Mouse (Mus musculus): ENCODE measurements around the gene Senp2. TPM values are rescaled to one million over a fixed set of nuclear protein-coding genes. Genes with fewer than 3 reads are reported as not detected.

Senp2 gene
- total and polyA plus RNA-seq, 3 experiments, result 37.8 to 60.8 (median 42.8) TPM

DNA sequence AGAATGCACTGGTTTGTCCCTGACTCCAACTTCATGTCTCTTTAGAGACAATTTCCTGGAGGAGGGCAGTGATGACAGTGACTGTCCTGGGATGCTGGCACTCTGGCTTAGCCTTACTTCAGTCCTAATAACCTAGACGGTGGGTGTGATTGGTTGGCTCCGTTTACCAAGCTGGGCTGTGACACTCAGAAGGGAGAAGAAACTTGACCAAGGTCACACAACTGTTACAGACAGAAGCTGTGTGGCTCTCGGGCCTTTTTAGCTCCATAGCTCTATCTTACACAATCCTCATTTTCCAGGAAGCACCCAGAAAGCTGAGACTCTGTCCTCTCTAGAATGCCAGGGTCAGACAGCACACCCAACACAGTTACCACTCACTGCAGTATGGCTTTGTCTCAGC is 43.7 kb upstream of the Senp2 start:
- H3K9ac ChIP-seq (ENCODE audit: insufficient read depth, low read depth), result no peak overlapping the region
- H3K79me2 ChIP-seq (replicated peaks; ENCODE audit: control insufficient read depth, extremely low read depth, insufficient read depth, poor library complexity, severe bottlenecking), result no peaks in the 10 kb centered on the region
- no peaks in the 10 kb centered on the region for H3K4me1 ChIP-seq (ENCODE audit: control insufficient read depth in 1 of 2, insufficient read depth in 2 of 2)
- H3K4me2 ChIP-seq (ENCODE audit: insufficient read depth, low read depth, poor library complexity, severe bottlenecking), result no peak overlapping the region
- dilution Hi-C loops (cut with MboI; ENCODE audit: extremely low pct_ligation_motif_present, extremely low pct_unique_long_range_greater_than_20kb, low sequenced_read_pairs) (no loop called here), in situ Hi-C loops (cut with MboI; ENCODE audit: low pct_ligation_motif_present, low pct_unique_long_range_greater_than_20kb, low sequenced_read_pairs) (no loop called here)
- no peak for TF ChIP-seq MAX (IDR thresholded peaks at IDR 0.05; ENCODE audit: low read length)
- no peak for TF ChIP-seq TCF12 (IDR thresholded peaks at IDR 0.05; ENCODE audit: low read depth, low read length)
- no peak for TF ChIP-seq MAZ (IDR thresholded peaks at IDR 0.05; ENCODE audit: low read depth, low read length)
- no peak for TF ChIP-seq RAD21 (IDR thresholded peaks at IDR 0.05; ENCODE audit: low read depth, low read length)
- TF ChIP-seq USF1 (IDR thresholded peaks at IDR 0.05; ENCODE audit: low read depth, low read length), result no peak
- no peak for TF ChIP-seq NELFE (IDR thresholded peaks at IDR 0.05; ENCODE audit: low read depth, low read length)
- TF ChIP-seq MYC (IDR thresholded peaks at IDR 0.05; ENCODE audit: low read depth, low read length), result no peak
- TF ChIP-seq MAFK (IDR thresholded peaks at IDR 0.05; ENCODE audit: insufficient replicate concordance, low read length), result no peak
- no peak for TF ChIP-seq CHD1 (IDR thresholded peaks at IDR 0.05; ENCODE audit: low read depth, low read length)
- TF ChIP-seq ZMIZ1 (IDR thresholded peaks at IDR 0.05; ENCODE audit: low read depth, low read length), result no peak
- TF ChIP-seq JUN (IDR thresholded peaks at IDR 0.05; ENCODE audit: insufficient read depth, low read depth, low read length), result no peak
- no peak for TF ChIP-seq HCFC1 (IDR thresholded peaks at IDR 0.05; ENCODE audit: low read depth, low read length)
- no peak for TF ChIP-seq TBP (conservative IDR thresholded peaks at IDR 0.05; ENCODE audit: low read depth, low read length)
- no peak for TF ChIP-seq ZNF384 (IDR thresholded peaks at IDR 0.05; ENCODE audit: low read depth, low read length)
- TF ChIP-seq SIN3A (IDR thresholded peaks at IDR 0.05; ENCODE audit: low read length), result no peak
- TF ChIP-seq UBTF (IDR thresholded peaks at IDR 0.05; ENCODE audit: low read depth, low read length), result no peak
- no peak for TF ChIP-seq PAX5 (IDR thresholded peaks at IDR 0.05; ENCODE audit: low read length)
- DNase-seq (ENCODE audit: extremely low read depth), result no peak
- H3K36me3 ChIP-seq (replicated peaks in 1 of 2; ENCODE audit: control insufficient read depth in 1 of 2, insufficient read depth in 1 of 2, low read length in 1 of 2), result peaks cover 0 to 2% of the 10 kb centered on the region in 2 experiments
- no peak overlapping the region for H3K4me3 ChIP-seq (replicated peaks in 1 of 3; ENCODE audit: low read depth in 2 of 3, low read length in 2 of 3, poor library complexity in 1 of 3)
- H3K9me3 ChIP-seq (replicated peaks; ENCODE audit: low read length), result no peaks in the 10 kb centered on the region
- no peak overlapping the region for H3K27ac ChIP-seq (ENCODE audit: insufficient read depth, low read depth)
- no peaks in the 10 kb centered on the region for H3K27me3 ChIP-seq (replicated peaks)

DNA sequence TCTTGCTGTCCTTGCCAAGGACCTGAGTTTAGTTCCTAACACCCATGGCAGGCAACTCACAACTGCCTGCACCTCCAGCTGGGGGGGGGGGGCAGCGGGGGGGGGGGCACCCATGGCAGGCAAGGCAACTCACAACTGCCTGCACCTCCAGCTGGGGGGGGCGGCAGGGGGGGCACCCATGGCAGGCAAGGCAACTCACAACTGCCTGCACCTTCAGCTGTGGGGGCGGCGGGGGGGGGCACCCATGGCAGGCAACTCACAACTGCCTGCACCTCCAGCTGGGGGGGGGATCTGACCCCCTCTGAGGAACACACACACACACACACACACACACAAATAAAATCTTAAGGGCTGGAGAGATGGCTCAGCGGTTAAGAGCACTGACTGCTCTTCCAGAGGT is 39.4 kb upstream of the Senp2 start:
- TF ChIP-seq JUN (IDR thresholded peaks at IDR 0.05; ENCODE audit: insufficient read depth, low read depth, low read length), result no peak
- no peak for TF ChIP-seq HCFC1 (IDR thresholded peaks at IDR 0.05; ENCODE audit: low read depth, low read length)
- no peak for TF ChIP-seq BHLHE40 (IDR thresholded peaks at IDR 0.05; ENCODE audit: low read depth, low read length)
- TF ChIP-seq CTCF (conservative IDR thresholded peaks at IDR 0.05 in 1 of 2, IDR thresholded peaks at IDR 0.05 in 1 of 2; ENCODE audit: low read depth in 2 of 2, low read length in 2 of 2), result no peak
- no peak for TF ChIP-seq RCOR1 (conservative IDR thresholded peaks at IDR 0.05; ENCODE audit: low read depth, low read length)
- TF ChIP-seq PAX5 (IDR thresholded peaks at IDR 0.05; ENCODE audit: low read length), result no peak
- no peak for TF ChIP-seq GABPA (IDR thresholded peaks at IDR 0.05; ENCODE audit: insufficient replicate concordance, low read depth, low read length)
- no peak for TF ChIP-seq SMC3 (IDR thresholded peaks at IDR 0.05; ENCODE audit: low read depth, low read length)
- TF ChIP-seq POLR2AphosphoS2 (IDR thresholded peaks at IDR 0.05; ENCODE audit: low read depth, low read length), result no peak
- TF ChIP-seq NELFE (IDR thresholded peaks at IDR 0.05; ENCODE audit: low read depth, low read length), result no peak
- no peak for TF ChIP-seq CHD1 (IDR thresholded peaks at IDR 0.05; ENCODE audit: low read depth, low read length)
- no peak for TF ChIP-seq JUND (conservative IDR thresholded peaks at IDR 0.05; ENCODE audit: low read depth, low read length)
- TF ChIP-seq UBTF (IDR thresholded peaks at IDR 0.05; ENCODE audit: low read depth, low read length), result no peak
- TF ChIP-seq NRF1 (IDR thresholded peaks at IDR 0.05; ENCODE audit: low read depth, low read length), result no peak
- no peak for TF ChIP-seq MXI1 (IDR thresholded peaks at IDR 0.05; ENCODE audit: low read depth, low read length)
- no peak for TF ChIP-seq ELF1 (IDR thresholded peaks at IDR 0.05; ENCODE audit: low read depth, low read length)
- TF ChIP-seq USF2 (conservative IDR thresholded peaks at IDR 0.05; ENCODE audit: low read depth, low read length), result no peak
- TF ChIP-seq E2F4 (IDR thresholded peaks at IDR 0.05; ENCODE audit: insufficient replicate concordance, low read depth, low read length), result no peak
- no peak for TF ChIP-seq POLR2A (IDR thresholded peaks at IDR 0.05; ENCODE audit: low read depth, low read length)
- no peak for TF ChIP-seq IRF4 (IDR thresholded peaks at IDR 0.05; ENCODE audit: low read depth, low read length)
- H3K4me1 ChIP-seq (ENCODE audit: control insufficient read depth in 1 of 2, insufficient read depth in 2 of 2), result no peaks in the 10 kb centered on the region
- dilution Hi-C loops (cut with MboI; ENCODE audit: extremely low pct_ligation_motif_present, extremely low pct_unique_long_range_greater_than_20kb, low sequenced_read_pairs), result no loop called here
- H3K9ac ChIP-seq (ENCODE audit: insufficient read depth, low read depth), result no peak overlapping the region
- peaks cover 0 to 2% of the 10 kb centered on the region in 2 experiments for H3K36me3 ChIP-seq (replicated peaks in 1 of 2; ENCODE audit: control insufficient read depth in 1 of 2, insufficient read depth in 1 of 2, low read length in 1 of 2)
- H3K4me2 ChIP-seq (ENCODE audit: insufficient read depth, low read depth, poor library complexity, severe bottlenecking), result no peak overlapping the region
- in situ Hi-C loops (cut with MboI; ENCODE audit: low pct_ligation_motif_present, low pct_unique_long_range_greater_than_20kb, low sequenced_read_pairs), result no loop called here
- no peaks in the 10 kb centered on the region for H3K9me3 ChIP-seq (replicated peaks; ENCODE audit: low read length)
- H3K79me2 ChIP-seq (replicated peaks; ENCODE audit: control insufficient read depth, extremely low read depth, insufficient read depth, poor library complexity, severe bottlenecking), result no peaks in the 10 kb centered on the region
- no peak overlapping the region for H3K27ac ChIP-seq (ENCODE audit: insufficient read depth, low read depth)
- no peaks in the 10 kb centered on the region for H3K27me3 ChIP-seq (replicated peaks)
- no peak for DNase-seq (ENCODE audit: extremely low read depth)
- no peak overlapping the region for H3K4me3 ChIP-seq (replicated peaks in 1 of 3; ENCODE audit: low read depth in 2 of 3, low read length in 2 of 3, poor library complexity in 1 of 3)

Data from CH12.LX (cell line).